Mouse (Mus musculus): ENCODE results near the gene Eipr1.

DNA sequence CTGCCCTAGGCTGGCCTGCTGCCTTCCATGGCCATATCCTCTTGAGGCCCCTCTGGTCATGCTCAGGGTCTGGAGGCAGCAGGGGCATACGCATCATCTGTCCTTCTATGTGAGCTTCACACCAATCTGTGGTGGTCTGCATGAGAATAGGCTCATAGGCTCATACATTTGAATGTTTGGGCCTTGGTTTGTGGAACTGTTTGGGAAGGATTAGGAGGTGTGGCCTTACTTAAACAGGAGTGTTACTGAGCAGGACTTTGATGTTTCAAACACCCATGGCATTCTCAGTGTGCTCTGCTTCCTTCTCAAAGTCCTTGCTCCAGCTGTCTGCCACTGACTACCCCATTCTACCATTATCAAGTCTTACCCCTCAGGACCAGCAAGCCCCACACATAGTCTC is 17.3 kb upstream of the Eipr1 start:
- TF ChIP-seq EP300 (IDR thresholded peaks at IDR 0.05; ENCODE audit: insufficient read depth, low read depth, low read length): no peak
- TF ChIP-seq CTCF (IDR thresholded peaks at IDR 0.05): no peak
- TF ChIP-seq POLR2A (IDR thresholded peaks at IDR 0.05; ENCODE audit: insufficient read depth, low read depth, low read length): no peak

Measured in heart, adult 2 months (tissue).